Mouse (Mus musculus) lung, embryonic 15.5 days (tissue): ENCODE data around the gene A530064D06Rik. TPM values are rescaled to one million over a fixed set of nuclear protein-coding genes. Genes with fewer than 3 reads are reported as not detected.
"Not testable (repeated sequence)": the region's sequence is repeated elsewhere in the genome, so short reads cannot be mapped to it uniquely, and the experiment has no call there.

ENCODE experiments used
- ATAC-seq: fragments of 200-750 bp; cut with Nextera tagmentation; 2 replicates; pipeline ENCODE4 v1.8.0; 2017; ENCODE audit warnings: moderate number of reproducible peaks, borderline replicate concordance; ENCODE audit not compliant: low FRiP score, low TSS enrichment; ENCODE audit errors: extremely low read depth
- H3K27ac ChIP-seq: fragments of 300-500 bp; sonication (generic); 2 replicates; pipeline ENCODE4 v1.5.1; 2015; ENCODE audit warnings: moderate library complexity, mild to moderate bottlenecking, inconsistent platforms
- H3K27me3 ChIP-seq: fragments of 300-500 bp; sonication (generic); 2 replicates; pipeline ENCODE4 v1.6.1; 2015; ENCODE audit warnings: inconsistent platforms
- H3K36me3 ChIP-seq: fragments of 300-500 bp; sonication (generic); 2 replicates; pipeline ENCODE4 v1.6.1; 2015; ENCODE audit warnings: inconsistent platforms
- H3K4me1 ChIP-seq: fragments of 300-500 bp; sonication (generic); 2 replicates; pipeline ENCODE4 v1.6.1; 2015; ENCODE audit warnings: inconsistent platforms
- H3K4me2 ChIP-seq: fragments of 300-500 bp; sonication (generic); 2 replicates; pipeline ENCODE4 v1.6.1; 2015; ENCODE audit warnings: inconsistent platforms, mild to moderate bottlenecking, moderate library complexity
- H3K4me3 ChIP-seq: fragments of 300-500 bp; sonication (generic); 2 replicates; pipeline ENCODE4 v1.5.1; 2015; ENCODE audit warnings: mild to moderate bottlenecking, inconsistent platforms
- H3K9ac ChIP-seq: fragments of 300-500 bp; sonication (generic); 2 replicates; pipeline ENCODE4 v1.6.1; 2015; ENCODE audit warnings: inconsistent platforms
- H3K9me3 ChIP-seq: fragments of 300-500 bp; sonication (generic); 2 replicates; pipeline ENCODE4 v1.6.1; 2016; ENCODE audit warnings: inconsistent platforms
- WGBS: fragments of 180-500 bp; shearing (Covaris S2); methylation state at CpG from one replicate; pipeline ENCODE4 v1.1.7; 2015; 5-methylcytosine and 5-hydroxymethylcytosine counted together
- polyA plus RNA-seq: library from polyadenylated mRNA; unstranded; fragments of >200 nt; fragmentation: Nextera tagmentation; extraction: Ambion mirVana; gene quantifications from 2 replicates; pipeline ENCODE4 v1.2.1, GENCODE M21; 2015

Gene A530064D06Rik
- polyA plus RNA-seq: 0.09 TPM in 1 of 2 replicates, not detected in the other

GRCm38 (mm10) chr17:48167103-48167502 is at the start of gene A530064D06Rik:
TSS of gene A530064D06Rik (minus strand) at chr17:48167275.
- not testable (repeated sequence) for H3K27ac ChIP-seq, H3K4me1 ChIP-seq, H3K9me3 ChIP-seq, H3K36me3 ChIP-seq, H3K27me3 ChIP-seq, H3K4me3 ChIP-seq, H3K4me2 ChIP-seq, H3K9ac ChIP-seq, ATAC-seq
- WGBS: 54% methylated on average over 2 of the region's 2 CpGs

- Histone ChIP-seq H3K9ac (no peak overlapping the region), H3K36me3 (no peaks in the 10 kb centered on the region), H3K27me3 (no peaks in the 10 kb centered on the region), H3K4me1 (no peaks in the 10 kb centered on the region), H3K27ac (no peak overlapping the region), H3K9me3 (no peaks in the 10 kb centered on the region), H3K4me2 (no peak overlapping the region), H3K4me3 (no peak overlapping the region)
- ATAC-seq: no peak
- WGBS: 79% methylated on average over 1 of the region's 1 CpGs
Measured at GRCm38 (mm10) chr17:48215429-48215828, 48.4 kb upstream of the A530064D06Rik start.

- Histone ChIP-seq H3K4me1 (no peaks in the 10 kb centered on the region), H3K4me3 (no peak overlapping the region), H3K36me3 (no peaks in the 10 kb centered on the region), H3K9ac (no peak overlapping the region), H3K27me3 (no peaks in the 10 kb centered on the region), H3K9me3 (no peaks in the 10 kb centered on the region), H3K4me2 (no peak overlapping the region), H3K27ac (no peak overlapping the region)
- ATAC-seq: no peak
- 77% methylated on average over 5 of the region's 5 CpGs for WGBS
Measured at GRCm38 (mm10) chr17:48213511-48213910, 46.4 kb upstream of the A530064D06Rik start.

- Histone ChIP-seq H3K4me1 (no peaks in the 10 kb centered on the region), H3K4me3 (no peak overlapping the region), H3K36me3 (no peaks in the 10 kb centered on the region), H3K9me3 (no peaks in the 10 kb centered on the region), H3K27me3 (no peaks in the 10 kb centered on the region), H3K27ac (no peak overlapping the region), H3K9ac (no peak overlapping the region), H3K4me2 (no peak overlapping the region)
- WGBS: 93% methylated on average over 12 of the region's 12 CpGs
- no peak for ATAC-seq
Measured at GRCm38 (mm10) chr17:48212596-48212995, 45.5 kb upstream of the A530064D06Rik start.

- Histone ChIP-seq H3K27me3 (no peaks in the 10 kb centered on the region), H3K27ac (no peak overlapping the region), H3K4me3 (no peak overlapping the region), H3K4me2 (no peak overlapping the region), H3K36me3 (no peaks in the 10 kb centered on the region), H3K4me1 (no peaks in the 10 kb centered on the region), H3K9ac (no peak overlapping the region), H3K9me3 (peaks cover 10% of the 10 kb centered on the region; the same call in 1 of the 2 replicates)
- ATAC-seq: no peak
- WGBS: 92% methylated on average over 12 of the region's 12 CpGs
Measured at GRCm38 (mm10) chr17:48203086-48203485, 36.0 kb upstream of the A530064D06Rik start.

- 55% methylated on average over 2 of the region's 2 CpGs for WGBS
- no peak overlapping the region for H3K27ac ChIP-seq
- H3K4me1 ChIP-seq: no peaks in the 10 kb centered on the region
- H3K4me2 ChIP-seq: no peak overlapping the region
- no peak overlapping the region for H3K4me3 ChIP-seq
- no peaks in the 10 kb centered on the region for H3K36me3 ChIP-seq
- no peak for ATAC-seq
- no peak overlapping the region for H3K9ac ChIP-seq
- no peaks in the 10 kb centered on the region for H3K27me3 ChIP-seq
- H3K9me3 ChIP-seq: no peaks in the 10 kb centered on the region
Measured at GRCm38 (mm10) chr17:48192366-48192765, 25.3 kb upstream of the A530064D06Rik start.

- H3K4me3 ChIP-seq: no peak overlapping the region
- no peak for ATAC-seq
- no peak overlapping the region for H3K4me2 ChIP-seq
- no peaks in the 10 kb centered on the region for H3K36me3 ChIP-seq
- H3K9me3 ChIP-seq: no peaks in the 10 kb centered on the region
- WGBS: 42% methylated on average over 5 of the region's 5 CpGs
- no peaks in the 10 kb centered on the region for H3K4me1 ChIP-seq
- no peak overlapping the region for H3K9ac ChIP-seq
- no peaks in the 10 kb centered on the region for H3K27me3 ChIP-seq
- H3K27ac ChIP-seq: no peak overlapping the region
Measured at GRCm38 (mm10) chr17:48185252-48185651, 18.2 kb upstream of the A530064D06Rik start.

GRCm38 (mm10) chr17:48157382-48158076 is 9.5 kb downstream of the A530064D06Rik start:
- Histone ChIP-seq H3K4me2 (no peak overlapping the region), H3K4me3 (no peak overlapping the region), H3K27me3 (no peaks in the 10 kb centered on the region), H3K4me1 (no peaks in the 10 kb centered on the region), H3K9me3 (no peaks in the 10 kb centered on the region; the same call in 1 of the 2 replicates), H3K27ac (no peak overlapping the region), H3K36me3 (no peaks in the 10 kb centered on the region), H3K9ac (no peak overlapping the region)
- 35% methylated on average over 1 of the region's 1 CpGs for WGBS
- ATAC-seq: no peak

GRCm38 (mm10) chr17:48146120-48146519 is 21.0 kb downstream of the A530064D06Rik start, which contains the start of gene 9830107B12Rik:
TSS of gene 9830107B12Rik (minus strand) at chr17:48146268.
- no peak within 1 kb of the TSS for H3K4me2 ChIP-seq
- H3K27me3 ChIP-seq: no peaks in the 10 kb centered on the region
- H3K36me3 ChIP-seq: no peaks in the 10 kb centered on the region
- ATAC-seq: no peak
- H3K27ac ChIP-seq: no peak within 1 kb of the TSS
- no peak within 1 kb of the TSS for H3K4me3 ChIP-seq
- H3K4me1 ChIP-seq: no peaks in the 10 kb centered on the region
- no peak within 1 kb of the TSS for H3K9ac ChIP-seq
- WGBS: 75% methylated on average over 3 of the region's 3 CpGs
- no peaks in the 10 kb centered on the region for H3K9me3 ChIP-seq

GRCm38 (mm10) chr17:48132810-48133209 is 34.3 kb downstream of the A530064D06Rik start:
- no peak overlapping the region for H3K27ac ChIP-seq
- ATAC-seq: no peak
- no peaks in the 10 kb centered on the region for H3K4me1 ChIP-seq
- no peak overlapping the region for H3K4me3 ChIP-seq
- H3K27me3 ChIP-seq: no peaks in the 10 kb centered on the region
- H3K9ac ChIP-seq: no peak overlapping the region
- H3K4me2 ChIP-seq: no peak overlapping the region
- 68% methylated on average over 2 of the region's 2 CpGs for WGBS
- no peaks in the 10 kb centered on the region for H3K36me3 ChIP-seq
- no peaks in the 10 kb centered on the region for H3K9me3 ChIP-seq

- no peak for ATAC-seq
- WGBS: 82% methylated on average over 20 of the region's 20 CpGs
- H3K27ac ChIP-seq: no peak overlapping the region
Measured at GRCm38 (mm10) chr17:48120456-48120855, 46.6 kb downstream of the A530064D06Rik start.

GRCm38 (mm10) chr17:48119656-48120055 is 47.4 kb downstream of the A530064D06Rik start:
- ATAC-seq: no peak
- no peak overlapping the region for H3K9ac ChIP-seq
- H3K36me3 ChIP-seq: no peaks in the 10 kb centered on the region
- no peaks in the 10 kb centered on the region for H3K9me3 ChIP-seq
- no peak overlapping the region for H3K27ac ChIP-seq
- no peaks in the 10 kb centered on the region for H3K4me1 ChIP-seq
- H3K4me3 ChIP-seq: no peak overlapping the region
- H3K27me3 ChIP-seq: no peaks in the 10 kb centered on the region
- WGBS: 19% methylated on average over 3 of the region's 3 CpGs
- no peak overlapping the region for H3K4me2 ChIP-seq

More at GRCm38 (mm10) chr17:48120456-48120855, 46.6 kb downstream of the A530064D06Rik start:
- Histone ChIP-seq H3K36me3 (no peaks in the 10 kb centered on the region), H3K27me3 (no peaks in the 10 kb centered on the region), H3K4me1 (no peaks in the 10 kb centered on the region), H3K4me3 (no peak overlapping the region), H3K9me3 (no peaks in the 10 kb centered on the region), H3K9ac (no peak overlapping the region), H3K4me2 (no peak overlapping the region)
